Mouse (Mus musculus) CH12.LX (cell line): ENCODE results near the gene A630023A22Rik. TPM values are rescaled to one million over a fixed set of nuclear protein-coding genes. Genes with fewer than 3 reads are reported as not detected.

Experiments used
- DNase-seq: peaks from one replicate; pipeline ENCODE4 v3.0.0-alpha.2; 2013; ENCODE audit errors: extremely low read depth
- H3K27ac ChIP-seq: 2 replicates; pipeline ENCODE4 v1.5.1; 2012; ENCODE audit warnings: low read depth, mild to moderate bottlenecking, control low read depth, moderate library complexity; ENCODE audit not compliant: insufficient read depth
- H3K27me3 ChIP-seq: replicated peaks from 2 replicates; pipeline ENCODE3; 2012; ENCODE audit warnings: inconsistent platforms
- H3K36me3 ChIP-seq, 2 experiments: replicated peaks in 1 of 2; 2 replicates each; pipeline versions ENCODE3 to v1.6.1; 2012; ENCODE audit warnings: inconsistent platforms in 1 of 2, low read length in 1 of 2, mild to moderate bottlenecking in 1 of 2, mixed read lengths in 1 of 2, moderate library complexity in 1 of 2; ENCODE audit not compliant: control insufficient read depth in 1 of 2, insufficient read depth in 1 of 2
- H3K4me1 ChIP-seq, 2 experiments: 2 replicates each; pipeline ENCODE4 v1.6.1; 2012; ENCODE audit warnings: inconsistent platforms in 1 of 2, moderate library complexity in 1 of 2; ENCODE audit not compliant: insufficient read depth in 2 of 2, control insufficient read depth in 1 of 2
- H3K4me2 ChIP-seq: 2 replicates; pipeline ENCODE4 v1.6.1; 2012; ENCODE audit warnings: low read depth, mild to moderate bottlenecking, control low read depth; ENCODE audit not compliant: poor library complexity, insufficient read depth, severe bottlenecking
- H3K4me3 ChIP-seq, 3 experiments: fragments of 150-350 bp in 1 of 3; sonication (generic) in 1 of 3; replicated peaks in 1 of 3; 2 replicates each; pipeline versions ENCODE3 to v1.5.1; 2011 to 2012; ENCODE audit warnings: low read depth in 2 of 3, low read length in 2 of 3, mild to moderate bottlenecking in 2 of 3, moderate library complexity in 2 of 3, control low read depth in 1 of 3, improper control_type of control experiment in 1 of 3, inconsistent platforms in 1 of 3, mixed read lengths in 1 of 3; ENCODE audit not compliant: poor library complexity in 1 of 3
- H3K79me2 ChIP-seq: replicated peaks from 2 replicates; pipeline ENCODE4 v1.6.1; 2012; ENCODE audit warnings: mild to moderate bottlenecking, moderate library complexity; ENCODE audit not compliant: control insufficient read depth, poor library complexity, insufficient read depth, severe bottlenecking; ENCODE audit errors: extremely low read depth
- H3K9ac ChIP-seq: 2 replicates; pipeline ENCODE4 v1.6.1; 2012; ENCODE audit warnings: low read depth, mild to moderate bottlenecking, control low read depth, moderate library complexity; ENCODE audit not compliant: insufficient read depth
- H3K9me3 ChIP-seq: replicated peaks from 2 replicates; pipeline ENCODE3; 2012; ENCODE audit warnings: low read length, inconsistent platforms, mixed read lengths
- CHD2 ChIP-seq: IDR thresholded peaks from 2 replicates; pipeline ENCODE4 v1.6.1; 2011; ENCODE audit warnings: low read length, improper control_type of control experiment
- EP300 ChIP-seq: IDR thresholded peaks from 2 replicates; pipeline ENCODE4 v1.6.1; 2011; ENCODE audit warnings: low read length, improper control_type of control experiment
- ETS1 ChIP-seq: conservative IDR thresholded peaks from 2 replicates; pipeline ENCODE4 v1.6.1; 2012; ENCODE audit warnings: low read depth, mild to moderate bottlenecking, inconsistent platforms, low read length, improper control_type of control experiment, moderate library complexity
- GABPA ChIP-seq: IDR thresholded peaks from 2 replicates; pipeline ENCODE4 v1.6.1; 2012; ENCODE audit warnings: low read depth, low read length, improper control_type of control experiment, inconsistent platforms; ENCODE audit not compliant: insufficient replicate concordance
- MAZ ChIP-seq: IDR thresholded peaks from 2 replicates; pipeline ENCODE4 v1.6.1; 2012; ENCODE audit warnings: low read depth, mild to moderate bottlenecking, inconsistent platforms, low read length, improper control_type of control experiment, moderate library complexity
- MEF2A ChIP-seq: IDR thresholded peaks from 2 replicates; pipeline ENCODE4 v1.6.1; 2014; ENCODE audit warnings: low read depth, mild to moderate bottlenecking, inconsistent platforms, low read length, improper control_type of control experiment, borderline replicate concordance
- MYC ChIP-seq: IDR thresholded peaks from 2 replicates; pipeline ENCODE4 v1.6.1; 2011; ENCODE audit warnings: low read depth, mild to moderate bottlenecking, improper control_type of control experiment, low read length
- POLR2AphosphoS2 ChIP-seq: IDR thresholded peaks from 2 replicates; pipeline ENCODE4 v1.6.1; 2011; ENCODE audit warnings: low read depth, low read length, improper control_type of control experiment
- RAD21 ChIP-seq: IDR thresholded peaks from 2 replicates; pipeline ENCODE4 v1.6.1; 2011; ENCODE audit warnings: low read depth, mild to moderate bottlenecking, low read length, improper control_type of control experiment, moderate library complexity
- RCOR1 ChIP-seq: conservative IDR thresholded peaks from 2 replicates; pipeline ENCODE4 v1.6.1; 2012; ENCODE audit warnings: low read depth, mild to moderate bottlenecking, inconsistent platforms, low read length, improper control_type of control experiment
- SIN3A ChIP-seq: IDR thresholded peaks from 2 replicates; pipeline ENCODE4 v1.6.1; 2012; ENCODE audit warnings: low read length, improper control_type of control experiment, inconsistent platforms
- TBP ChIP-seq: conservative IDR thresholded peaks from 2 replicates; pipeline ENCODE4 v1.6.1; 2011; ENCODE audit warnings: low read depth, low read length, improper control_type of control experiment
- TCF12 ChIP-seq: IDR thresholded peaks from 2 replicates; pipeline ENCODE4 v1.6.1; 2014; ENCODE audit warnings: low read depth, mild to moderate bottlenecking, inconsistent platforms, low read length, improper control_type of control experiment
- UBTF ChIP-seq: IDR thresholded peaks from 2 replicates; pipeline ENCODE4 v1.6.1; 2012; ENCODE audit warnings: low read depth, mild to moderate bottlenecking, inconsistent platforms, low read length, improper control_type of control experiment, moderate library complexity
- USF1 ChIP-seq: IDR thresholded peaks from 2 replicates; pipeline ENCODE4 v1.6.1; 2014; ENCODE audit warnings: low read depth, mild to moderate bottlenecking, inconsistent platforms, low read length, improper control_type of control experiment
- ZC3H11A ChIP-seq: IDR thresholded peaks from 2 replicates; pipeline ENCODE4 v1.6.1; 2012; ENCODE audit warnings: low read depth, mild to moderate bottlenecking, inconsistent platforms, low read length, improper control_type of control experiment
- ZKSCAN1 ChIP-seq: IDR thresholded peaks from 2 replicates; pipeline ENCODE4 v1.6.1; 2012; ENCODE audit warnings: low read depth, inconsistent platforms, low read length, improper control_type of control experiment, borderline replicate concordance
- ZMIZ1 ChIP-seq: IDR thresholded peaks from 2 replicates; pipeline ENCODE4 v1.6.1; 2012; ENCODE audit warnings: low read depth, mild to moderate bottlenecking, inconsistent platforms, low read length, improper control_type of control experiment
- dilution Hi-C: fragments of 300-500 bp; cut with MboI; formaldehyde crosslinking; loops from 2 replicates; pipeline ENCODE4 v1.14.3; 2020; ENCODE audit warnings: low sequenced_read_pairs; ENCODE audit not compliant: extremely low pct_unique_long_range_greater_than_20kb, extremely low pct_ligation_motif_present
- in situ Hi-C: fragments of 300-500 bp; cut with MboI; formaldehyde crosslinking; loops from 3 replicates; pipeline ENCODE4 v1.14.3; 2019; ENCODE audit warnings: low sequenced_read_pairs, low pct_ligation_motif_present, low pct_unique_long_range_greater_than_20kb, mixed read lengths
- polyA plus RNA-seq: library from polyadenylated mRNA; unstranded; fragments of >175 nt; gene quantifications from 2 replicates; pipeline ENCODE4 v1.2.1, GENCODE M21; 2012; ENCODE audit warnings: low read depth; ENCODE audit not compliant: insufficient read length
- total RNA-seq, 2 experiments: library from RNA; depleted of rRNA; stranded (reverse); fragments of 300-350 nt in 1 of 2; fragments of >200 nt in 1 of 2; gene quantifications; 2 replicates each; pipeline ENCODE4 v1.2.3; 2012 to 2014

A630023A22Rik gene
- total and polyA plus RNA-seq, 3 experiments: 0.36 TPM; not detected in 2

GRCm38 (mm10) chr14:34135391-34135790 is 32.8 kb upstream of the A630023A22Rik start:
- dilution Hi-C loops (no loop called here), in situ Hi-C loops (no loop called here)
- no peak overlapping the region for H3K27ac ChIP-seq
- no peak overlapping the region for H3K4me2 ChIP-seq
- no peak overlapping the region for H3K4me3 ChIP-seq
- peaks cover 7 to 29% of the 10 kb centered on the region in 2 experiments; a peak in 3 of 4 replicates for H3K4me1 ChIP-seq
- H3K27me3 ChIP-seq: no peaks in the 10 kb centered on the region
- TF ChIP-seq ZKSCAN1: no peak
- TF ChIP-seq USF1: no peak
- TF ChIP-seq TBP: no peak
- no peak for TF ChIP-seq ZMIZ1
- no peak for TF ChIP-seq MYC
- no peak for TF ChIP-seq CHD2
- TF ChIP-seq MEF2A: no peak
- TF ChIP-seq ETS1: no peak
- TF ChIP-seq MAZ: no peak
- no peak for TF ChIP-seq RAD21
- no peak for TF ChIP-seq ZC3H11A
- no peak overlapping the region for H3K9ac ChIP-seq
- no peak for DNase-seq
- H3K79me2 ChIP-seq: no peaks in the 10 kb centered on the region
- no peaks in the 10 kb centered on the region for H3K36me3 ChIP-seq
- no peaks in the 10 kb centered on the region for H3K9me3 ChIP-seq

- DNase-seq: no peak
- Histone ChIP-seq H3K4me1 (peaks cover 7 to 36% of the 10 kb centered on the region in 2 experiments; a peak in 3 of 4 replicates), H3K9me3 (no peaks in the 10 kb centered on the region), H3K4me2 (no peak overlapping the region), H3K27me3 (no peaks in the 10 kb centered on the region), H3K79me2 (no peaks in the 10 kb centered on the region), H3K9ac (no peak overlapping the region), H3K4me3 (no peak overlapping the region), H3K36me3 (no peaks in the 10 kb centered on the region), H3K27ac (no peak overlapping the region)
- TF ChIP-seq UBTF (no peak), USF1 (no peak), MEF2A (no peak), MYC (no peak), SIN3A (no peak), RAD21 (no peak)
- in situ Hi-C loops (no loop called here), dilution Hi-C loops (no loop called here)
These were observed 28.7 kb upstream of the A630023A22Rik start for GRCm38 (mm10) chr14:34131216-34131615.

GRCm38 (mm10) chr14:34121691-34122090 is 19.1 kb upstream of the A630023A22Rik start:
- no peak for DNase-seq
- TF ChIP-seq MEF2A (no peak), EP300 (no peak), TCF12 (no peak), POLR2AphosphoS2 (no peak), GABPA (no peak), RCOR1 (no peak), MAZ (no peak)
- no peak overlapping the region for H3K4me3 ChIP-seq
- peaks cover 3% of the 10 kb centered on the region for H3K27me3 ChIP-seq
- H3K79me2 ChIP-seq: no peaks in the 10 kb centered on the region
- H3K4me2 ChIP-seq: no peak overlapping the region
- H3K9ac ChIP-seq: no peak overlapping the region
- no peak overlapping the region for H3K27ac ChIP-seq
- H3K36me3 ChIP-seq: no peaks in the 10 kb centered on the region
- dilution Hi-C loops: no loop called here
- no peaks in the 10 kb centered on the region for H3K9me3 ChIP-seq
- no peaks in the 10 kb centered on the region for H3K4me1 ChIP-seq
- in situ Hi-C loops: no loop called here
